Mouse (Mus musculus): ENCODE measurements around the gene Pole3.

The Pole3 gene

DNA sequence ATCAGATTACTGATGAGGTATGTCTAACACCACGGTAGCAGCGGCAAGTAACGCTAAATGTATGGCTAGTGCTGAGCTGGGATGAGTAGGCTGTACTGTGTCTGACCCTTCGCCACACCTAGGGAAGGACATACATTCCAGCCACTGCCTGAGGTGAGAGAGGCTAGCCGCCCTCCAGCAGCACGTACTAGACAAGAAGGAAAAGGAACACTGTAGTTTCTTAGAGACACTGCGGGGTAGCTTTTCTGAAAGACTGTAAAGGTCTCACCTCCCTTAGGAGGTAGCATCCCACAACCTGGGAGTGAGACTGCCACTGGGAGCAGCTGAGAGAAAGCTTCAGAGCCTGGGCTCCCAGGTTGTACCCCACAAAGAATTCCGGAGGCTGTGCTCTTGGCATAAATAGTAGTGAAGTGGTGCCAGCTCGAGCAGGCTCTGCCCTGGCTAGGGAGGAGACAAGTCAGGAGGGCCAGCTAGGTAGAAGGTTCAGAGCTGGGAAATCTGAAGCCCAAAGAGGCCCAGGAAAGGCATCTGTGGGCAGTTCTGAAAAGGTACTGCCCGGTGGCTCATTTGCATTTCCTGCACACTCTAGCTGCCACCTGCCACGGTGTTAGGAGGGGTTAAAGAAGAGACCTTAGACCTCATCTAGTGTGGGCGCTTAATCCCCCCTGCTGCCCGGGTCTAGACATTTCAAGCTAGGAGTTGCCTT lies 6.3 kb downstream of the Pole3 start:
- no peak for DNase-seq (ENCODE audit: low read depth, low spot score)

DNA sequence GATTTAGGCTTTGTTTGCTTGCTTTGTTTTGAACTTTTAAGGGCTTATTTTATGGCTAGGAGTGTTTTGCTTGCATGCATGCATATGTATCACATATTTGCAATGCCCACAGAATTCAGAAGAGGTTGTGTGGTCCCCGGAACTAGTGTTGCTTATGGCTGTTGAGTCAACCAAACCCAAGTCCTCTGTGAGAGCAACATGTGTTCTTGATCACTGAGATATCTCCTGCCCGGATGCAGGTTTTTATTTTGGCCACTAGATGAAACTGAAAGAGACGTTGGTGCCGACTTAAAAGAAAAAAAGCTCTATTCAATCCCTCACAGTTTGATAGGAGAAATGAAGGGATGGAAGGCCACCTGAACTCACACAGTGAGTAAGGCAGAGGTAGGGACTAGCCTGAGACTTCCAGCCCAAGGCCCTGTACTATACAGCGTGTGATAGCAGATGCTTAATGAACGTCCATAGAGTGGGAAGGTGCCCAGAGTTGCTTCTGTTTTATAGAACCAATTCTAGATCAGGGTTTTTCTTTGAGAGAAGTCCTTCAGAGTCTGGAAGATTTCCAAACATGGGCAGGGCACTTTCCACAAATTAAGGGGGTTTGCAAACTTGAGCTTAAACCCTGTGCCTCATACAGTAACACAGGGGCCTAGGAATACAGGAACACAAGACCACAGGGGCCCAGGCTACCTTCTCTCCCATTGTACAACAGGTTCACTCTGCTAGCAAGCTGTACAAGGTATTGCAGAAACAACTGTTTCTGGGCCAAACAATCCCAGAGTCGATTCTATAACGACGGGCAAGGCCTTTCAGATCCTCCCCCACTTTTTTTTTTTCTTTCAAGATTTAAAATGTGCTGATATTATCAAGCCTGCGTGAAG lies 7.1 kb downstream of the Pole3 start:
- no peak for DNase-seq (ENCODE audit: low read depth, low spot score)

GRCm38 (mm10) chr4:62517046-62517445 lies 7.8 kb downstream of the Pole3 start:
- no peak for DNase-seq (ENCODE audit: low read depth, low spot score)

DNA sequence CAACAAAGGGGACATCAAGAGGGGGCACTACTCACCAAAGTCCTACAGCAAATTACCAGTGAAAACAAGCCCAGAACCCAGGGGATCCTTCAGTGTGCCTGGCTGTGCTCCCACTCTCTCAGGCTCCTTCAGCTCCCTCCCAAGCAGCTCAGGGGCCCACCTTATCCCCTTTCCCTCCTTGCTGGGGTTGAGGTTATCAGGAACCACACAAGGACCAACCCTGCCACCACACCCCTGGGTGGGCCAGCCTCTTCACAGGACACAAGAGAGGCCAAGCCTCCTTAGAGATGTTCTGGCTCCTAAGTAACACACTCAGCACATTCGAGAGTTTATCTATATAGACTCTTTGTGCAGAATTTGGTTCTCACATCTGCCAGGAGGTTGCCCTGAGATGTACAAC lies 8.3 kb downstream of the Pole3 start:
- DNase-seq (ENCODE audit: low read depth, low spot score): no peak

- DNase-seq (ENCODE audit: low read depth, low spot score): no peak
These were observed 8.8 kb downstream of the Pole3 start for GRCm38 (mm10) chr4:62516079-62516478.

DNA sequence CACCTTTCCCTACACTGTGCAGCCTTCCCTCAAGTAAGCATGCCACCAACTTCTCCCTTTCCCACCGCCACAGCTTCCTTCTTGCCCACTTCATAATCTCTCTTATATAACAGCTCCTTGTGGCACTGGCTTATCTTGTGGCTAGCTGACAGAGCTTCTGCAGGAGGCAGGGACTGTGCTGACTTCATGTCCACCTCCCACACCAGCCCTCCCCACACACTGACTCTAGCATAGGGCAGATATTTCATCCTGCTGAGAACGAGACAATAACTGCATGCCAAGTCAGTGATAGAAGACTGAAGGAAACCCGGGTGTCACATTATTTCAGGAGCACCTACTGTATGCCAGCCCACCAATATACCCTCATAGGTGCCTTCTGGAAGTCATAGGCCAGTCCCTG lies 9.4 kb downstream of the Pole3 start:
- no peak for DNase-seq (ENCODE audit: low read depth, low spot score)

- DNase-seq (ENCODE audit: low read depth, low spot score): no peak
These were observed 9.9 kb downstream of the Pole3 start for GRCm38 (mm10) chr4:62514995-62515394.

GRCm38 (mm10) chr4:62513998-62514506 lies 10.8 kb downstream of the Pole3 start:
- DNase-seq (ENCODE audit: low read depth, low spot score): no peak

- DNase-seq (ENCODE audit: low read depth, low spot score): no peak
These were observed 14.9 kb downstream of the Pole3 start for GRCm38 (mm10) chr4:62509946-62510345.

DNA sequence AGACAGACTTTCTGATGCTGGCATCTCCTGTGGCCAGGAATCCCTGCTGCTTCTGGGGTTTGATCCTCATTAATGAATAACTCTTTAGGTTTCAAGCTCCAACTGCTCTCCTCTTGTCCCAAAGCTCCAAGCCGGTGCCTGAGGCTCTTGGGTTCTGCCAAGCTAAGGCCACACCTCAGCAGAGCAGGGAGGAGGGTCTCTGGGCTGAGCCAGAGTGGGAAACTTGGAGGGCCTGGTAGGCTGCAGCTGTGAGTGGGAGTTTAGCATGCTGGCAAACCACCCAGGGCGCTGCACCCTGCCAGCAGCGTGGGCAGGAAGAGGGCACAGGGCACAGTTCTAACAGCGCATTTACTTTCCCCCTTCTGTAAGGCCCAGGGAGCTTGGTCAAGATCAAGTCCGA lies 16.0 kb downstream of the Pole3 start:
- no peak for DNase-seq (ENCODE audit: low read depth, low spot score)

GRCm38 (mm10) chr4:62506798-62507197 lies 18.1 kb downstream of the Pole3 start:
- no peak for DNase-seq (ENCODE audit: low read depth, low spot score)

GRCm38 (mm10) chr4:62505991-62506390 lies 18.9 kb downstream of the Pole3 start:
- DNase-seq (ENCODE audit: low read depth, low spot score): no peak

DNA sequence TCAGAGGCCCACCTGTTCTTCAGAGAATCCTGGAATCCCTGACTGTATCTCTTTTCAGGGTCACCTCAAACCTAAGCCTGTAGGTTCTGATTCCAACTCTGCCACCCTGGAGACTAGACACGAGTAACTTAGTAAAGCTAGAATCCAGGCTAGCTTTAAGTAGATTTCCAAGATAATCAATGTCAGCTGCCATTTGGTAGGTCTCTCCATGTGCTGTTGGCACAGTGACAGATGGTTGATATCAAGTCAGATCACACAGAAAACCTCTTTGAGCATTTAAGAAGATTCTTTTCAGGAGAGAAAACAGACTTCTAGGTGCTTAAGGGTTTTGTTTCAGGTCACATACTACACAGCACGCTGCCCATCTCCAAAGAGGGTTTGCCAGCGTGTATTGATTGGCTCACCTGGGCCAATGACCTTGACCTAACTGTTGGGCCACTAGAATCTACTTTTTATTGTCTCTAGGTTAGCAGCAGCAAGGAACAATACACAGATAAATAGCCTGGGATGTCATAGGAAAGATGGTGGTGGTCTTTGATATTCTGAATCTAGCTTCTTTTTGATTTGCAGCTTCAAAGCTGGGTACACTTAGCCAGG lies 21.4 kb downstream of the Pole3 start, which contains the start of gene Hdhd3:
Gene Hdhd3 (minus strand): TSS at position 94 of the 597 bp plus-strand sequence.
- no peak for DNase-seq (ENCODE audit: low read depth, low spot score)

- no peak for DNase-seq (ENCODE audit: low read depth, low spot score)
These were observed 21.9 kb downstream of the Pole3 start for GRCm38 (mm10) chr4:62502969-62503368.

- peak; percentile 86 for DNase-seq (ENCODE audit: low read depth, low spot score)
These were observed 22.7 kb downstream of the Pole3 start for GRCm38 (mm10) chr4:62501964-62502732.

DNA sequence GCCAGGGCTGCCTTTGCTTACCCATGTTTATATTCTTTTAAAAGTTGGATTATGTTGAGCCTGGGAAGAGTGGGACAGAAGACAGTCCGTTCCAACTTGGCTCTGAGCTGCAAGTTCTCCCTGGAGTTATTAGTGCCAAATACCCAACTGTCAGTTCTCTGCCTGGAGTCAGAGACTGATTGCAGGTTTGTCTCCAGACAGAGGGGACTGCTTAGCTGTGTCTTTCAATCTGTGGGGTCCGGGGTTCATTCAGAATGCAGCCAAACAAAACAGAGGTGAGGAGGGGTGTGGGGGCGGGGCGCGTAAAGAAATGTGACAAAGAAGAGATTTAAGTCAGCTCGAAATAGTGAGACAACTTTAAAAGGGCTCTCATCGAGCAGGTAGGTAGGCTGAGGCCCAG lies 23.3 kb downstream of the Pole3 start:
- no peak for DNase-seq (ENCODE audit: low read depth, low spot score)

GRCm38 (mm10) chr4:62500799-62501198 lies 24.1 kb downstream of the Pole3 start:
- DNase-seq (ENCODE audit: low read depth, low spot score): no peak

- DNase-seq (ENCODE audit: low read depth, low spot score): peak; percentile 76
These were observed 28.1 kb downstream of the Pole3 start for GRCm38 (mm10) chr4:62496815-62497214.

DNA sequence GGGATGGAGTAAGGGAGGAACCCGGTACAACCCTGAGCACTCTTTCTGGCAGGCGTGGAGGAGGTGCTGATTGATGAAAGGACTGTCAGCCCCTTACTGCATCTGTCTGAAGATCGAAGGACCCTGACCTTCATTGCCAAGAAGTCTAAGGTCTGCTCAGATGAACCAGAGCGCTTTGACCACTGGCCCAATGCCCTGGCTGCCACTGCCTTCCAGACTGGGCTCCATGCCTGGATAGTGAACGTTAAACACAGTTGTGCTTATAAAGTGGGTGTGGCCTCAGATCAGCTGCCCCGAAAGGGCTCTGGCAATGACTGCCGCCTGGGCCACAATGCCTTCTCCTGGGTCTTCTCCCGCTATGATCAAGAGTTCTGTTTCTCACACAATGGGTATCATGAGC lies 28.9 kb downstream of the Pole3 start:
- no peak for DNase-seq (ENCODE audit: low read depth, low spot score)

- DNase-seq (ENCODE audit: low read depth, low spot score): no peak
These were observed 30.6 kb downstream of the Pole3 start for GRCm38 (mm10) chr4:62494230-62494629.

GRCm38 (mm10) chr4:62492682-62493081 lies 32.2 kb downstream of the Pole3 start:
- peak; percentile 40 for DNase-seq (ENCODE audit: low read depth, low spot score)

All from telencephalon, adult 2 months (tissue).